Mouse (Mus musculus): ENCODE measurements around the gene Gm17324. TPM values are rescaled to one million over a fixed set of nuclear protein-coding genes. Genes with fewer than 3 reads are reported as not detected.

Gene Gm17324
- total and polyA plus RNA-seq, 2 experiments from 2014 or later, result 0.63 TPM; not detected in 1

DNA sequence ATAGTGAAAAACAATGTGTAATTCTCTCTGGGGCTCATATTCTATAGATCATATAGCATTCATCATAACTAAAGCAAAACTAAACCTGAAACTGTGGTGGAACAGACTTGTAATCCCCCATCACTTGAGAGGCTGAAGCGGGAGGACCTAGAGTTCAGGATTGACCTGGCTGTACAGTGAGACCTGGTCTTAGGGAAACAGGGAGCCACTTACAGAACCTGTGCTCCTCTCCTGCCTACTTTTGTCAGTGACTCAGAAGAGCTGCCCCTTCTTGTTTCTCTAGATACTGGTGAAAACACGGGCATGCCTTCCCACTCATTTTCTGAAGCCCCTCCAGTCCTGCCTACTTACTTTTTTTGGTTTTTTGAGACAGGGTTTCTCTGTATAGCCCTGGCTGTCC, 25.7 kb upstream of the Gm17324 start:
- no peaks in the 10 kb centered on the region for H3K9me3 ChIP-seq (replicated peaks; ENCODE audit: control insufficient read depth, low read length)
- H3K27ac ChIP-seq (ENCODE audit: low read depth), result no peak overlapping the region
- no peaks in the 10 kb centered on the region for H3K4me1 ChIP-seq (ENCODE audit: control insufficient read depth, insufficient read depth)
- peaks cover 71% of the 10 kb centered on the region for H3K36me3 ChIP-seq (replicated peaks; ENCODE audit: control insufficient read depth, insufficient read depth, low read length)
- DNase-seq (ENCODE audit: low spot score) (no peak), ATAC-seq (ENCODE audit: insufficient read depth, low read depth) (no peak)
- WGBS, result 72% methylated on average over 2 of the region's 2 CpGs
- no peak for TF ChIP-seq CTCF (IDR thresholded peaks at IDR 0.05; ENCODE audit: low read depth)
- TF ChIP-seq EP300 (IDR thresholded peaks at IDR 0.05; ENCODE audit: low read depth), result no peak
- H3K4me3 ChIP-seq (ENCODE audit: low read depth, low read length), result no peak overlapping the region
- H3K4me2 ChIP-seq (ENCODE audit: low read depth, low read length), result no peak overlapping the region
- H3K27me3 ChIP-seq (ENCODE audit: control insufficient read depth, insufficient read depth, low read length), result no peaks in the 10 kb centered on the region
- H3K9ac ChIP-seq (replicated peaks; ENCODE audit: low read depth, low read length), result no peak overlapping the region

DNA sequence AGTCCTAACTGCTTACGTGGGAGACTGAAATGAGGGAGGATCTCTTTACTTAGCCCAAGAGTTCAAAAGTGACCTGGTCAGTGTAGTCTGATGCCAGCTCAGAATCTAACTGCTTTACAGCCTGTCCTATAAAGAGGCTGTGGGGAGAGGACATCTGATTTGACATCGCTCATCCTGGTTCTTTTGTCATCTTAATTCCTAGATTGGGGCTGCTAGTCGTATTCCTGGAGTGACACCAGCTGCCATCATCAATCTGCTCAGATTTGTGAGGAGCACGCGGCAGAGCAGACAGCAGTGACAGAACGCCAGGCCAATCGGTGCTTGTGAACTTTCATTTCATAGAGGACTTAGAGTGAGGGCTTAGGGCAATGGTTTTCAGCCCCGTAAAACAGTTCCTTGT, 25.0 kb upstream of the Gm17324 start:
- H3K27me3 ChIP-seq (ENCODE audit: control insufficient read depth, insufficient read depth, low read length), result no peaks in the 10 kb centered on the region
- ATAC-seq (ENCODE audit: insufficient read depth, low read depth), result no peak
- H3K4me1 ChIP-seq (ENCODE audit: control insufficient read depth, insufficient read depth), result no peaks in the 10 kb centered on the region
- no peak overlapping the region for H3K27ac ChIP-seq (ENCODE audit: low read depth)
- H3K4me2 ChIP-seq (ENCODE audit: low read depth, low read length), result no peak overlapping the region
- H3K9me3 ChIP-seq (replicated peaks; ENCODE audit: control insufficient read depth, low read length), result no peaks in the 10 kb centered on the region
- no peak for TF ChIP-seq EP300 (IDR thresholded peaks at IDR 0.05; ENCODE audit: low read depth)
- no peak for TF ChIP-seq CTCF (IDR thresholded peaks at IDR 0.05; ENCODE audit: low read depth)
- H3K9ac ChIP-seq (replicated peaks; ENCODE audit: low read depth, low read length), result no peak overlapping the region
- peaks cover 69% of the 10 kb centered on the region for H3K36me3 ChIP-seq (replicated peaks; ENCODE audit: control insufficient read depth, insufficient read depth, low read length)
- DNase-seq (ENCODE audit: low spot score), result no peak
- 80% methylated on average over 8 of the region's 8 CpGs for WGBS
- no peak overlapping the region for H3K4me3 ChIP-seq (ENCODE audit: low read depth, low read length)

DNA sequence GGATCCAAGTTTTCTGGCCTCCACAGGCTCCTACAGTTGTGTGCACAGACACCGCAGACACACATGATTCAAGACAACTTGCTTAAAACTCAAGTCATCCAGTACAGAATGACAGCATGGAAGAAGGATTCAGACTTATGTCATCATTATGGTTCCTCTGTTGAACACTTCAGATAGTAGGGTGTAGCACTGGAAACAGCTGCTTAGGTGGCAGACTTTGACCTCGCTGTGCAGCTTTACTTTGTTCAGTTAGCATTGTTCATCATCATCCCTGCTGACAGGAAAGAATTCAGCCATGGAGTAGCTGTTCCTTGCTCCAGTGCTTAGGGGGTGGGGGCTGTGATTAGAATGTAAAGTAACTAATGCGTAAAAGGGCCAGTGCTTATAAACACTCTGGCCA, 17.1 kb upstream of the Gm17324 start:
- no peaks in the 10 kb centered on the region for H3K9me3 ChIP-seq (replicated peaks; ENCODE audit: control insufficient read depth, low read length)
- peaks cover 77% of the 10 kb centered on the region for H3K36me3 ChIP-seq (replicated peaks; ENCODE audit: control insufficient read depth, insufficient read depth, low read length)
- H3K27ac ChIP-seq (ENCODE audit: low read depth), result no peak overlapping the region
- 65% methylated on average over 3 of the region's 3 CpGs for WGBS
- no peaks in the 10 kb centered on the region for H3K4me1 ChIP-seq (ENCODE audit: control insufficient read depth, insufficient read depth)
- ATAC-seq (ENCODE audit: insufficient read depth, low read depth), result no peak
- H3K27me3 ChIP-seq (ENCODE audit: control insufficient read depth, insufficient read depth, low read length), result no peaks in the 10 kb centered on the region
- no peak overlapping the region for H3K4me2 ChIP-seq (ENCODE audit: low read depth, low read length)
- no peak overlapping the region for H3K9ac ChIP-seq (replicated peaks; ENCODE audit: low read depth, low read length)
- no peak overlapping the region for H3K4me3 ChIP-seq (ENCODE audit: low read depth, low read length)
- DNase-seq (ENCODE audit: low spot score), result no peak
- TF ChIP-seq CTCF (IDR thresholded peaks at IDR 0.05; ENCODE audit: low read depth) (no peak), EP300 (IDR thresholded peaks at IDR 0.05; ENCODE audit: low read depth) (no peak)

DNA sequence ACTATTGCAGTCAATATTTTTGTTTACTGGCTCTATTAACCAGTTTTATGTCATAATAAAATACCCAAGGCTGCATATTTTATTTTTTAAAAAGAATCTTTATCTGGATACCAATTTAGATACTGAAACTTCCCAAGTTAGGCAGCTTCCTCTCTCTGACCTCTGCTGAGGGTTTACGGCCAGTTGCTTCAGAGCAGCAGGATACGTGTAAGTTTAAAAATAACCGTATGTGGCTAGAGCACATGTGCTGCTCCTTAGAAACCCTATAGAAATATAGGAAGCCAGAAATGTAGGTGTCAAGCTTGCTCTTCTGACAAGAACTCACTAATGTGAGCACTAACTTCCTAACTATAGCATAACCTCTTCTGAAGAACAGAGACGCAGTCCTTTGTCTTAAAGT, 14.8 kb upstream of the Gm17324 start:
- ATAC-seq (ENCODE audit: insufficient read depth, low read depth) (no peak), DNase-seq (ENCODE audit: low spot score) (no peak)
- H3K27ac ChIP-seq (ENCODE audit: low read depth), result no peak overlapping the region
- no peak overlapping the region for H3K9ac ChIP-seq (replicated peaks; ENCODE audit: low read depth, low read length)
- TF ChIP-seq CTCF (IDR thresholded peaks at IDR 0.05; ENCODE audit: low read depth), result no peak
- TF ChIP-seq EP300 (IDR thresholded peaks at IDR 0.05; ENCODE audit: low read depth), result no peak
- no peak overlapping the region for H3K4me3 ChIP-seq (ENCODE audit: low read depth, low read length)
- WGBS, result 57% methylated on average over 4 of the region's 4 CpGs
- peaks cover 81% of the 10 kb centered on the region for H3K36me3 ChIP-seq (replicated peaks; ENCODE audit: control insufficient read depth, insufficient read depth, low read length)
- H3K4me1 ChIP-seq (ENCODE audit: control insufficient read depth, insufficient read depth), result no peaks in the 10 kb centered on the region
- H3K9me3 ChIP-seq (replicated peaks; ENCODE audit: control insufficient read depth, low read length), result no peaks in the 10 kb centered on the region
- H3K4me2 ChIP-seq (ENCODE audit: low read depth, low read length), result no peak overlapping the region
- no peaks in the 10 kb centered on the region for H3K27me3 ChIP-seq (ENCODE audit: control insufficient read depth, insufficient read depth, low read length)

DNA sequence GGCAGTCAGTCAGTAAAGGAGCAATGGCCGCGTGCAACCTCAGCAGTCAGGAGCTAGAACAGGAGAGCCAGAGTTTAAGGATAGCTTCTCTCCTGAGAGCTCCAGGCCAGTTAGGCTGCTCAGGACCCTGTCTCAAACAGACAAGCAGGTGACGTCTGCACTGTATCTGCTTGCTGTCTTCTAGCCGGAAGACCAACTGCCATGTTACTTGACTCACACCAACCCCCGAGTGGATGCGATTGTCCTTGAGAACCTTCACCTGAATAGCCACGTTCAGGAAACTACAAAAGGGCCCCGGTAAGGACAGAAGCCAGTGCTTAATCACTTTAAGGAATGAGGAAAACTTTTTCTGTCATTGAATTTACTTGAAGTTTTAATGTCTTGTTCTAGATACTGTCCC, 8.4 kb upstream of the Gm17324 start:
- Histone ChIP-seq H3K9me3 (replicated peaks; ENCODE audit: control insufficient read depth, low read length) (no peaks in the 10 kb centered on the region), H3K4me1 (ENCODE audit: control insufficient read depth, insufficient read depth) (no peaks in the 10 kb centered on the region), H3K4me3 (ENCODE audit: low read depth, low read length) (no peak overlapping the region), H3K27me3 (ENCODE audit: control insufficient read depth, insufficient read depth, low read length) (no peaks in the 10 kb centered on the region), H3K4me2 (ENCODE audit: low read depth, low read length) (no peak overlapping the region), H3K36me3 (replicated peaks; ENCODE audit: control insufficient read depth, insufficient read depth, low read length) (peaks cover 78% of the 10 kb centered on the region), H3K27ac (ENCODE audit: low read depth) (no peak overlapping the region), H3K9ac (replicated peaks; ENCODE audit: low read depth, low read length) (no peak overlapping the region)
- DNase-seq (ENCODE audit: low spot score) (no peak), ATAC-seq (ENCODE audit: insufficient read depth, low read depth) (no peak)
- no peak for TF ChIP-seq CTCF (IDR thresholded peaks at IDR 0.05; ENCODE audit: low read depth)
- TF ChIP-seq EP300 (IDR thresholded peaks at IDR 0.05; ENCODE audit: low read depth), result no peak
- 83% methylated on average over 8 of the region's 8 CpGs for WGBS

DNA sequence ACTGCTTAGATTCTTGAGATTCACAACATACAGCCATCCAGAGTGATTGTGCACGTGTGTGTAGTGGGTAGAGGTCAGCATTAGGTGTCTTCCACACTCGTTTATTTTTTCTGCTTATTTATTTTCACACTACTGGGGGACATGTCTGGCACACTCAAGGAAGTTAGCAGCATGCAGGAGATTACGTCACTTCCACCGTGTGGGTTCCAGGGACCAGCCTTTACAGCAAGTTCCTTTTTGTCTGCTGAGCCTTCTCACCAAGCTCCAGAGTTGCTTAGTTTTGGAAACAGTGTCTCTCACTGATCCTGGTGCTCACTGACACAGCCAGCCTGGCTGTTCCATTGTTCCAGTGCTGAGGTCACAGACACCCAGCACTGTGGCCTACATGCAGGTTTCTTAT, 2.8 kb upstream of the Gm17324 start:
- Histone ChIP-seq H3K4me1 (ENCODE audit: control insufficient read depth, insufficient read depth) (peaks cover 6% of the 10 kb centered on the region), H3K27ac (ENCODE audit: low read depth) (no peak overlapping the region), H3K27me3 (ENCODE audit: control insufficient read depth, insufficient read depth, low read length) (no peaks in the 10 kb centered on the region), H3K4me2 (ENCODE audit: low read depth, low read length) (no peak overlapping the region), H3K9me3 (replicated peaks; ENCODE audit: control insufficient read depth, low read length) (no peaks in the 10 kb centered on the region), H3K4me3 (ENCODE audit: low read depth, low read length) (no peak overlapping the region), H3K36me3 (replicated peaks; ENCODE audit: control insufficient read depth, insufficient read depth, low read length) (peaks cover 40% of the 10 kb centered on the region), H3K9ac (replicated peaks; ENCODE audit: low read depth, low read length) (no peak overlapping the region)
- no peak for DNase-seq (ENCODE audit: low spot score)
- 67% methylated on average over 4 of the region's 4 CpGs for WGBS
- ATAC-seq (ENCODE audit: insufficient read depth, low read depth), result no peak
- TF ChIP-seq CTCF (IDR thresholded peaks at IDR 0.05; ENCODE audit: low read depth), result no peak
- TF ChIP-seq EP300 (IDR thresholded peaks at IDR 0.05; ENCODE audit: low read depth), result no peak

All from heart, postnatal 0 days (tissue).